Mouse (Mus musculus): ENCODE measurements around the gene Dapl1. TPM values are rescaled to one million over a fixed set of nuclear protein-coding genes. Genes with fewer than 3 reads are reported as not detected.

The Dapl1 gene
- polyA plus RNA-seq, 1 experiment: not detected

- H3K4me3 ChIP-seq (ENCODE audit: insufficient read depth, poor library complexity, severe bottlenecking): no peak overlapping the region
- no peak overlapping the region for H3ac ChIP-seq (ENCODE audit: control insufficient read depth, insufficient read length, low read depth)
- no peaks in the 10 kb centered on the region for H3K36me3 ChIP-seq (ENCODE audit: control insufficient read depth, insufficient read depth)
- H3K79me3 ChIP-seq (ENCODE audit: low read depth): no peaks in the 10 kb centered on the region
- no peaks in the 10 kb centered on the region for H3K79me2 ChIP-seq (ENCODE audit: control insufficient read depth, insufficient read depth)
- no peak for TF ChIP-seq FOSL1 (IDR thresholded peaks at IDR 0.05; ENCODE audit: insufficient read depth, low read length, poor library complexity, severe bottlenecking)
- no peak for TF ChIP-seq CEBPB (IDR thresholded peaks at IDR 0.05; ENCODE audit: low read depth)
- no peak for TF ChIP-seq CTCF (IDR thresholded peaks at IDR 0.05; ENCODE audit: control insufficient read depth, insufficient read depth, insufficient read length)
- no peak for TF ChIP-seq MYOG (IDR thresholded peaks at IDR 0.05; ENCODE audit: control insufficient read depth, extremely low read depth, insufficient read length)
- TF ChIP-seq MAX (IDR thresholded peaks at IDR 0.05): no peak
- no peak for TF ChIP-seq MYOD1 (IDR thresholded peaks at IDR 0.05; ENCODE audit: control insufficient read depth, insufficient read length, low read depth)
- no peak for TF ChIP-seq USF1 (IDR thresholded peaks at IDR 0.05; ENCODE audit: low read depth)
- H3K27me3 ChIP-seq (ENCODE audit: control insufficient read depth, insufficient read depth, insufficient read length): no peaks in the 10 kb centered on the region
Measured at GRCm38 (mm10) chr2:59441681-59442080, 42.8 kb upstream of the Dapl1 start.

- no peaks in the 10 kb centered on the region for H3K79me3 ChIP-seq (ENCODE audit: low read depth)
- H3K27me3 ChIP-seq (ENCODE audit: control insufficient read depth, insufficient read depth, insufficient read length): no peaks in the 10 kb centered on the region
- H3K4me3 ChIP-seq (ENCODE audit: insufficient read depth, poor library complexity, severe bottlenecking): no peak overlapping the region
- TF ChIP-seq CTCF (IDR thresholded peaks at IDR 0.05; ENCODE audit: control insufficient read depth, insufficient read depth, insufficient read length): no peak
- no peaks in the 10 kb centered on the region for H3K79me2 ChIP-seq (ENCODE audit: control insufficient read depth, insufficient read depth)
- H3ac ChIP-seq (ENCODE audit: control insufficient read depth, insufficient read length, low read depth): no peak overlapping the region
- H3K36me3 ChIP-seq (ENCODE audit: control insufficient read depth, insufficient read depth): no peaks in the 10 kb centered on the region
Measured at GRCm38 (mm10) chr2:59446671-59447070, 37.8 kb upstream of the Dapl1 start.

DNA sequence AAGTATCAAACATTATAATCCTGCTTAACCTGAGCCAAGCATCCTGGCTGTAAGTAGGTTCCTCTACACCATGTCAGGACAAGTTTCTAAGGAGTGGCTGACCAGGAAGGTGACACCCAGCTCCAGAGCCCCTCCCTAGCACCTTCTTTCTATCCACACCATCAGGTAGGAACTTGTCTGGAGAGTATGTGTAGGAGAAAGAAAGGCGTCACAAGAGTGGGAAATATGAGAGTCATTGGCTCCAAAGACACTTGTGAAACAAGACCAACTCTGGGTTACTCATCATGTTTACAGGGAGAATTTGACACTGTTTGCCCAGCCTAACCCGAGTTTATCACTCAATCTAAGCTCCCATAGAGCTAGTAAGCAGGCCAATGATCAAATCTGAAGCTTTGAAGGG is 36.7 kb upstream of the Dapl1 start:
- TF ChIP-seq CEBPB (IDR thresholded peaks at IDR 0.05; ENCODE audit: low read depth): no peak
- no peak for TF ChIP-seq MYOD1 (IDR thresholded peaks at IDR 0.05; ENCODE audit: control insufficient read depth, insufficient read length, low read depth)
- no peak for TF ChIP-seq MYOG (IDR thresholded peaks at IDR 0.05; ENCODE audit: control insufficient read depth, extremely low read depth, insufficient read length)
- no peak for TF ChIP-seq MAX (IDR thresholded peaks at IDR 0.05)
- TF ChIP-seq CTCF (IDR thresholded peaks at IDR 0.05; ENCODE audit: control insufficient read depth, insufficient read depth, insufficient read length): no peak
- TF ChIP-seq USF1 (IDR thresholded peaks at IDR 0.05; ENCODE audit: low read depth): no peak
- no peak for TF ChIP-seq FOSL1 (IDR thresholded peaks at IDR 0.05; ENCODE audit: insufficient read depth, low read length, poor library complexity, severe bottlenecking)
- Histone ChIP-seq H3K27me3 (ENCODE audit: control insufficient read depth, insufficient read depth, insufficient read length) (no peaks in the 10 kb centered on the region), H3K36me3 (ENCODE audit: control insufficient read depth, insufficient read depth) (no peaks in the 10 kb centered on the region), H3ac (ENCODE audit: control insufficient read depth, insufficient read length, low read depth) (no peak overlapping the region), H3K79me2 (ENCODE audit: control insufficient read depth, insufficient read depth) (no peaks in the 10 kb centered on the region), H3K4me3 (ENCODE audit: insufficient read depth, poor library complexity, severe bottlenecking) (no peak overlapping the region), H3K79me3 (ENCODE audit: low read depth) (no peaks in the 10 kb centered on the region)

- H3K27me3 ChIP-seq (ENCODE audit: control insufficient read depth, insufficient read depth, insufficient read length): no peaks in the 10 kb centered on the region
- H3ac ChIP-seq (ENCODE audit: control insufficient read depth, insufficient read length, low read depth): no peak overlapping the region
- H3K79me3 ChIP-seq (ENCODE audit: low read depth): no peaks in the 10 kb centered on the region
- TF ChIP-seq USF1 (IDR thresholded peaks at IDR 0.05; ENCODE audit: low read depth) (no peak), FOSL1 (IDR thresholded peaks at IDR 0.05; ENCODE audit: insufficient read depth, low read length, poor library complexity, severe bottlenecking) (no peak), CTCF (IDR thresholded peaks at IDR 0.05; ENCODE audit: control insufficient read depth, insufficient read depth, insufficient read length) (no peak)
- no peaks in the 10 kb centered on the region for H3K36me3 ChIP-seq (ENCODE audit: control insufficient read depth, insufficient read depth)
- H3K79me2 ChIP-seq (ENCODE audit: control insufficient read depth, insufficient read depth): no peaks in the 10 kb centered on the region
- H3K4me3 ChIP-seq (ENCODE audit: insufficient read depth, poor library complexity, severe bottlenecking): no peak overlapping the region
Measured at GRCm38 (mm10) chr2:59448516-59448915, 35.9 kb upstream of the Dapl1 start.

DNA sequence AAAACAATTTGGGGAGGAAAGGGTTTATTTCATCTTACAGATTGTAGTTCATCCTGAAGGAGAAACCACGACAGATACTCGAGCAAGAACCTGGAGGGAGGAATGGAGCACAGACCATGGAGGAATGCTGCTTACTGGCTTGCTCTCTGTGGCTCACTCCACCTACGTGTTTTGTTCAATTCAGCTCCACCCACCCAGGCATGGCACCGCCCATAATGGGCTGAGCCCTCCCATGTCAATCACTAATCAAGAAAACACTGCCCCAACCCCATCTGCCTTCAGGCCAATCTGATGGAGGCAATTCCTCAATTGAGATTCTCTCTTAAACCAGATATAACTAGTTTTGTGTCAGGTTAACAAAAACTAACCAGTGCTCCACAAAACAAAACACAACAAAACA is 35.5 kb upstream of the Dapl1 start:
- Histone ChIP-seq H3ac (ENCODE audit: control insufficient read depth, insufficient read length, low read depth) (no peak overlapping the region), H3K79me2 (ENCODE audit: control insufficient read depth, insufficient read depth) (no peaks in the 10 kb centered on the region), H3K36me3 (ENCODE audit: control insufficient read depth, insufficient read depth) (no peaks in the 10 kb centered on the region), H3K4me3 (ENCODE audit: insufficient read depth, poor library complexity, severe bottlenecking) (no peak overlapping the region), H3K79me3 (ENCODE audit: low read depth) (no peaks in the 10 kb centered on the region), H3K27me3 (ENCODE audit: control insufficient read depth, insufficient read depth, insufficient read length) (no peaks in the 10 kb centered on the region)
- TF ChIP-seq MYOD1 (IDR thresholded peaks at IDR 0.05; ENCODE audit: control insufficient read depth, insufficient read length, low read depth) (no peak), USF1 (IDR thresholded peaks at IDR 0.05; ENCODE audit: low read depth) (no peak), FOSL1 (IDR thresholded peaks at IDR 0.05; ENCODE audit: insufficient read depth, low read length, poor library complexity, severe bottlenecking) (no peak), CEBPB (IDR thresholded peaks at IDR 0.05; ENCODE audit: low read depth) (no peak), CTCF (IDR thresholded peaks at IDR 0.05; ENCODE audit: control insufficient read depth, insufficient read depth, insufficient read length) (no peak), MYOG (IDR thresholded peaks at IDR 0.05; ENCODE audit: control insufficient read depth, extremely low read depth, insufficient read length) (no peak), MAX (IDR thresholded peaks at IDR 0.05) (no peak)

GRCm38 (mm10) chr2:59451675-59452074 is 32.8 kb upstream of the Dapl1 start:
- Histone ChIP-seq H3K79me2 (ENCODE audit: control insufficient read depth, insufficient read depth) (no peaks in the 10 kb centered on the region), H3K4me3 (ENCODE audit: insufficient read depth, poor library complexity, severe bottlenecking) (no peak overlapping the region), H3K36me3 (ENCODE audit: control insufficient read depth, insufficient read depth) (no peaks in the 10 kb centered on the region), H3K79me3 (ENCODE audit: low read depth) (no peaks in the 10 kb centered on the region), H3ac (ENCODE audit: control insufficient read depth, insufficient read length, low read depth) (no peak overlapping the region), H3K27me3 (ENCODE audit: control insufficient read depth, insufficient read depth, insufficient read length) (no peaks in the 10 kb centered on the region)
- TF ChIP-seq USF1 (IDR thresholded peaks at IDR 0.05; ENCODE audit: low read depth) (no peak), FOSL1 (IDR thresholded peaks at IDR 0.05; ENCODE audit: insufficient read depth, low read length, poor library complexity, severe bottlenecking) (no peak), MYOD1 (IDR thresholded peaks at IDR 0.05; ENCODE audit: control insufficient read depth, insufficient read length, low read depth) (no peak), CTCF (IDR thresholded peaks at IDR 0.05; ENCODE audit: control insufficient read depth, insufficient read depth, insufficient read length) (no peak), MAX (IDR thresholded peaks at IDR 0.05) (no peak), CEBPB (IDR thresholded peaks at IDR 0.05; ENCODE audit: low read depth) (no peak), MYOG (IDR thresholded peaks at IDR 0.05; ENCODE audit: control insufficient read depth, extremely low read depth, insufficient read length) (no peak)

All from C2C12 (cell line).